Mouse (Mus musculus) hindbrain, embryonic 16.5 days (tissue): ENCODE measurements around the gene Gm5426. TPM values are rescaled to one million over a fixed set of nuclear protein-coding genes. Genes with fewer than 3 reads are reported as not detected.
"Not testable (repeated sequence)": the region's sequence is repeated elsewhere in the genome, so short reads cannot be mapped to it uniquely, and the experiment has no call there.

Experiments
- ATAC-seq: fragments of 200-750 bp; cut with Nextera tagmentation; 2 replicates; pipeline ENCODE4 v1.8.0; 2017; ENCODE audit warnings: moderate TSS enrichment, moderate library complexity
- H3K27ac ChIP-seq: fragments of 300-500 bp; sonication (generic); 2 replicates; pipeline ENCODE4 v1.5.1; 2014; ENCODE audit warnings: low read depth, mild to moderate bottlenecking, control low read depth, low read length, moderate library complexity
- H3K27me3 ChIP-seq: fragments of 300-500 bp; sonication (generic); replicated peaks from 2 replicates; pipeline ENCODE4 v1.6.1; 2014; ENCODE audit warnings: low read length; ENCODE audit not compliant: control insufficient read depth, insufficient read depth
- H3K36me3 ChIP-seq: fragments of 300-500 bp; sonication (generic); 2 replicates; pipeline ENCODE4 v1.6.1; 2014; ENCODE audit warnings: mild to moderate bottlenecking, low read length, moderate library complexity, mixed read lengths; ENCODE audit not compliant: control insufficient read depth, insufficient read depth
- H3K4me1 ChIP-seq: fragments of 300-500 bp; sonication (generic); 2 replicates; pipeline ENCODE4 v1.6.1; 2014; ENCODE audit warnings: low read depth, low read length; ENCODE audit not compliant: control insufficient read depth, insufficient read depth
- H3K4me2 ChIP-seq: fragments of 300-500 bp; sonication (generic); 2 replicates; pipeline ENCODE4 v1.6.1; 2014; ENCODE audit warnings: mild to moderate bottlenecking, low read length, control low read depth, moderate library complexity
- H3K4me3 ChIP-seq: fragments of 300-500 bp; sonication (generic); 2 replicates; pipeline ENCODE4 v1.5.1; 2014; ENCODE audit warnings: mild to moderate bottlenecking, low read length, control low read depth, moderate library complexity
- H3K9ac ChIP-seq: fragments of 300-500 bp; sonication (generic); 2 replicates; pipeline ENCODE4 v1.6.1; 2014; ENCODE audit warnings: low read depth, mild to moderate bottlenecking, control low read depth, low read length, moderate library complexity
- H3K9me3 ChIP-seq: fragments of 300-500 bp; sonication (generic); 2 replicates; pipeline ENCODE4 v1.6.1; 2014; ENCODE audit warnings: mild to moderate bottlenecking, low read length, moderate library complexity; ENCODE audit not compliant: control insufficient read depth
- WGBS: fragments of 180-500 bp; shearing (Covaris S2); extraction: QIAGEN DNeasy Blood & Tissue Kit; methylation state at CpG from one replicate; pipeline ENCODE4 v1.1.7; 2014; 5-methylcytosine and 5-hydroxymethylcytosine counted together
- polyA plus RNA-seq: library from polyadenylated mRNA; unstranded; fragments of >200 nt; fragmentation: Nextera tagmentation; extraction: Ambion mirVana; gene quantifications from 2 replicates; pipeline ENCODE4 v1.2.1, GENCODE M21; 2015

Gene Gm5426
- polyA plus RNA-seq, 1 experiment from 2014 or later = not detected

DNA sequence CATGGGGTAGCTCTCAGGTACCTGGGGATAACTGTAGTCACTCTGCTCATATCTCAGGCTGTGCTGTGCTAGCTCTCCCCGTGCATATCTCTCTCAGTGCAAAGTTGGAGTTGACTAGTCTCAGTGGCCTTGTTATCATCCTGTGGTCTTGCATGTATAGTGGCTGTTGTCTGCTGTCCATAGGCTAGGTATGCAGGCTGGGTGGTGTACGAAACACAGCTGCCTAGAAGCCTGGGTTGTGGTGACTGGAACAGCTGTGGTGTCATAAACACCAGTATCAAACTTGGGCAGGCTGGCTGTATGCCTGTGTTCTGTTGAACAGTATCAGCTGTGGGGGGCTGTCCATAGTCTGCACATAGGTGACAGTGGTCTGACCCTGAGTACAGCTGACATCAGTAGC is 7.2 kb upstream of the Gm5426 start:
- H3K9ac ChIP-seq = no peak overlapping the region
- H3K4me1 ChIP-seq = no peaks in the 10 kb centered on the region
- WGBS = 95% methylated on average over 2 of the region's 2 CpGs
- no peak overlapping the region for H3K4me2 ChIP-seq
- no peaks in the 10 kb centered on the region for H3K9me3 ChIP-seq
- no peak for ATAC-seq
- H3K36me3 ChIP-seq = no peaks in the 10 kb centered on the region
- no peak overlapping the region for H3K27ac ChIP-seq
- H3K27me3 ChIP-seq = no peaks in the 10 kb centered on the region
- no peak overlapping the region for H3K4me3 ChIP-seq

DNA sequence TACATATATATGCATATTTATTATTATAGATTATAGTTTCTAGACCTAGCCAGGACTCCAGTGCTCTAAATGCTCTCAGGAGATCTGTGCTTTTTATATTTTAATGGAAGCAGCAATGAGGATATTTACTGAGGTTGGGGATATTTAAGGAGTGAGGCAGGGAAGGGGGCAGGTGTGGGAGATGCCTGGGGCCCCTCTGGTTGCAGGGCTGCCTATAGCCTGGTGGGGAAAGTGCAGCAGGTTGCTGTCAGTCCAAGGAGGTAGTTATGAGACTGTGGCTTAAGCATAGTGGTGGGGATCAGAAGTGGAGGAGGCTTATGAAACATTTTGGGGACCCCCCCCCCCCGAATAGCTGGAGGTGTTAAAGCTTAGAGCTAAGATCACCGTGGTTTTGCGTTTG is 6.0 kb upstream of the Gm5426 start:
- H3K9ac ChIP-seq = no peak overlapping the region
- no peak for ATAC-seq
- H3K27me3 ChIP-seq = no peaks in the 10 kb centered on the region
- no peaks in the 10 kb centered on the region for H3K36me3 ChIP-seq
- no peak overlapping the region for H3K4me3 ChIP-seq
- H3K27ac ChIP-seq = no peak overlapping the region
- H3K4me1 ChIP-seq = no peaks in the 10 kb centered on the region
- WGBS = 80% methylated on average over 3 of the region's 3 CpGs
- no peaks in the 10 kb centered on the region for H3K9me3 ChIP-seq
- H3K4me2 ChIP-seq = no peak overlapping the region

DNA sequence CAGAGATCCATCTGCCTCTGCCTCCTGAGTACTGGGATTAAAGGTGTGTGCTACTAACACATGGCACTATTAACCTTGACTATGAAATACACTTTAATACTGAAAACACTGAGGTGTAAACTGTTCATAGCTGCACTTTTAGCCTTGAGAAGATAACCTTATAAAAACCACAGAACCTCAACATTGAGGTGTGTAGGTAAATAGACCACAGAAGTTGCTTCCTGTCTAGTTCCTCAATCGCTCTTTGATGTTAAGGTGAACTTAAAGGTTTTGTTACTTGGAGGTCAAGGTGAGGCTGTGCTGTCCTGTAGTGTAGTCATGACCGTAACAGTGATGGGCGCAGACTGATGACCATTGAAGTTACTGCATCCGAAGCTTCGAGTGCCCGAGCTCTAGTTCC is 5.3 kb upstream of the Gm5426 start:
- Histone ChIP-seq H3K9me3 (no peaks in the 10 kb centered on the region), H3K4me2 (no peak overlapping the region), H3K36me3 (no peaks in the 10 kb centered on the region), H3K4me1 (no peaks in the 10 kb centered on the region), H3K27ac (no peak overlapping the region), H3K4me3 (no peak overlapping the region), H3K9ac (no peak overlapping the region), H3K27me3 (no peaks in the 10 kb centered on the region)
- 98% methylated on average over 6 of the region's 6 CpGs for WGBS
- ATAC-seq = no peak

DNA sequence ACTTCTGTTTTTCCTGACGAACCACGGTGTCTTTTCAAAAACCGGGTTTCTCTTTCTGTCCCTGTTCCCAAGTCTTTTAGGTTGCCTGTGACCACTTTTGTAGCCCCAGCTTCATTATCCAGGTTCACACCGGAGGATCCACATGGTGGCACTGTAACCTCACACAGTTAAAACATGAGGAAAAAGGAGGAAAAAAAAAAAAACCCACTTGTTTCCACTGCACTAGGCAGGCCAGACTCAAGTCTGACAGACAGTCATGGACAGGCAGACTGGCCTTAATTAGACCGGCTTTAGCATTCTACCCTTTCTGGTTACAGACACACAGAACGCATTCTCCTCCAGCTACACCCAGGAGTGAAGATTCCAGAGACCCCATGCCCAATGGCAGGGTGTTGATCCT is 4.2 kb upstream of the Gm5426 start:
- H3K4me1 ChIP-seq = no peaks in the 10 kb centered on the region
- no peak overlapping the region for H3K4me3 ChIP-seq
- H3K27ac ChIP-seq = no peak overlapping the region
- H3K36me3 ChIP-seq = no peaks in the 10 kb centered on the region
- H3K4me2 ChIP-seq = no peak overlapping the region
- no peaks in the 10 kb centered on the region for H3K27me3 ChIP-seq
- no peaks in the 10 kb centered on the region for H3K9me3 ChIP-seq
- peak; percentile 78 for ATAC-seq
- 39% methylated on average over 6 of the region's 6 CpGs for WGBS
- no peak overlapping the region for H3K9ac ChIP-seq

DNA sequence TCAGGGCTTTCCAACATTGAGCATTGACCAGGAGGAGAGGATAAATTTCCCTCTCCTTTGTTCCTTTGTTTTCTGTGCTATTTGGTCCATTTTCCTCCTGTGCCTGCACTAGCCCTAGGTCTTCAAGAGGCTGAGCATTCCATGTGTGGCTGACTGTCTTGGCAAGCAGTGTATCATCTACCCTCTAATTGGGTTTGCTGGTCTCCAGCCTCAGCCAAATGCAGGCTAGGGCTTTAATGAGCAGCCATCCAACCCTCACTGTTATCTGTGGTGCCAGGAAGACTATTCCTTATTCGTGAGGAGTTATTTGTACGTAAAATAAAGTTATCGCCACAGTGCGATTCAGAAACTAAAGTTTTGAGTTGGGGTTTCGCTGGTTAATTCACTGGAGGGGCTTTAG is 2.2 kb downstream of the Gm5426 start:
- Histone ChIP-seq H3K36me3 (no peaks in the 10 kb centered on the region), H3K4me2 (no peak overlapping the region), H3K4me3 (no peak overlapping the region), H3K27me3 (no peaks in the 10 kb centered on the region), H3K9ac (no peak overlapping the region), H3K9me3 (no peaks in the 10 kb centered on the region), H3K27ac (no peak overlapping the region), H3K4me1 (no peaks in the 10 kb centered on the region)
- WGBS = 92% methylated on average over 5 of the region's 5 CpGs
- ATAC-seq = no peak

DNA sequence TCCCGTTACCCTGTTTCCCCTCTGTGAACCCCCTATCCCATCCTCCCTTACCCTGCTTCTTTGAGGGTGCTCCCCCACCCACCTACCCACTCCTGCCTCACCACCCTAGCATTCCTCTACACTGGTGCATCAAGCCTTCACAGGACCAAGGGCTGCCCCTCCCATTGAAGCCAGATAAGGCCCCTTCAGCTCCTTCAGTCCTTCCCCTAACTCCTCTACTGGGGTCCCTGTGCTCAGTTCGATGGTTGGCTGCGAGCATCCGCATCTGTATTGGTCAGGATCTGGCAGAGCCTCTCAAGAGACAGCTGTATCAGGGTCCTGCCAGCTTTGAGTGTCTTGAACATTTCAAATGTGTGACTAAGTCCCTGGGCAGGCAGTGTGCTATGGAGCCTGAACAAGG is 2.9 kb downstream of the Gm5426 start:
- not testable (repeated sequence) for H3K4me2 ChIP-seq, H3K4me1 ChIP-seq, ATAC-seq, H3K9ac ChIP-seq, H3K4me3 ChIP-seq, H3K27ac ChIP-seq, H3K27me3 ChIP-seq, H3K9me3 ChIP-seq, H3K36me3 ChIP-seq
- 91% methylated on average over 4 of the region's 4 CpGs for WGBS

DNA sequence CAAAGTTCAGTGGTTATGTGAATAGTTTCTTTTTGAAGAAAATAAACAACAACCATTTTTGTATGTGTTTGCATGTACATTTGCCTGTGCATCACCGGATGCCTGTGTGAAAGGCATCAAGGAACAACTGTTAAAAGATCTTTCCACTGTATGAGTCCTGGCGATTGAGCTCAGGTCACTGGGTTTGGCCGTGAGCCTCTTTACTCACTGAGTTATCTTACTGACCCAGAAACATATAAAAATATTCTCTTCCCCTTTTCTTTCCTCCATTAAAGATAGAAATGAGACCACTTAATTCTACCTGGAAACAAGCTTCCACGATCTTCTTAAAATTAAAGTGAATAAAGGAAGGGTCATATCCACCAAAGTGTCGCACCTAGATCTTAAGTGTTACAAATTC is 10.2 kb downstream of the Gm5426 start:
- H3K4me2 ChIP-seq = no peak overlapping the region
- WGBS = 93% methylated on average over 5 of the region's 5 CpGs
- no peaks in the 10 kb centered on the region for H3K9me3 ChIP-seq
- H3K4me3 ChIP-seq = no peak overlapping the region
- H3K27me3 ChIP-seq = no peaks in the 10 kb centered on the region
- H3K9ac ChIP-seq = no peak overlapping the region
- no peaks in the 10 kb centered on the region for H3K36me3 ChIP-seq
- no peak for ATAC-seq
- H3K27ac ChIP-seq = no peak overlapping the region
- H3K4me1 ChIP-seq = no peaks in the 10 kb centered on the region; the same call in 1 of the 2 replicates

DNA sequence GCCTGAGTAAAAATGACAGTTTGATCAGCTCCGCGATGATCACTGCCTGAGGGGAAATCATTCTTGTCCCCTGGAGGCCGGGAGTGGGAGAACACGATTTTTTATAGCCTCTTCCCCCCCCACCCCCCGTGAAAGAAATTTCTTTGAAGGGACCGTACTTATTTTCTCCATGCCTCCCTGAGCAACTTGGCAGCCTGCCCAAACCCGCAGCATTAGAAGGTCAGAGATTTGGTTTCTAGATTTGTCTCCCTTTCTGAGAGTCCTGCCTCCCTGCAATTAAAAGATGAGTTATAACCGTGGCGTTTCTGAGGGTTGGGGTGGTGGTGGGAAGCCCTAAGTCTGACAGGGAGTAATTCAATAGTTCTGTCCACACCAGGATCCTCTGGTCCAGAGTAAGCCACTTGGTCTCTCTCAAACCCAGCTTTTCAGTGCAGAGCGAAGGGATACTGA is 11.9 kb downstream of the Gm5426 start:
- 20% methylated on average over 10 of the region's 10 CpGs for WGBS
- Histone ChIP-seq H3K4me3 (no peak overlapping the region), H3K4me2 (peak overlapping the region; percentile 38)

DNA sequence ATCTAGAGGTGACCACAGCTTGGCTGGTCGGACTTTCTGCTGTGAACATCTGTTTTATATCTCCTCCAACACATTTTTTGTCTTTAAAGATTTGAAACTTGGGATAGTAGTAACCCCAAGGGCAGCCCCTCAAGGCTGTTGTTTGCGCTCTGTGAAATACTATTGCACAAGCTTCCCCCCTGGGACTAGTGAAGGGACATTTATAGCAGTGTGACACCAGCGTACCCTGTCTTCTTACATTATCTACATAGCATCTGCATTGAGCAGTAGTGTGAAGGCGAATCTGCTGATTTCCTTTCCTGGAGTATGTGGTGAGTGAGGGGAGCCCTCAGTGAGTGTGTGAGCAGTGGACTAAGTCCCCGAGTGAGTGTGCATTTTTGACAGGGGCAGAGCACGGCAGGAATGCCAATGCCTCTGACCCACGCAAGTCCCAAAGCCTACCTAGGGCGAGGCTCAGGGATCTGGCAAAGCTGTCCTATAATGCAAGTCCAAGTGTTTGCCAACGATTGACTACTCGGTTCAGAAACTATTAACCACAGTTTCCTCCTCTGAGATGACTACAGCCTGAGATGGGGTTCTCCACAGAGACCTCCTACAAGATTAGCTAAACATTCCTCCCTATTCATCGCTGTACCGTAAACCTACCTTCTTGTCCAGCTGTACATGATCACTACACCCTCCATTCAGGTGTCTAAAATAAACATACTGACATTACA is 14.2 kb downstream of the Gm5426 start:
- Histone ChIP-seq H3K4me3 (no peak overlapping the region), H3K4me2 (no peak overlapping the region), H3K36me3 (no peaks in the 10 kb centered on the region), H3K4me1 (no peaks in the 10 kb centered on the region; the same call in 1 of the 2 replicates), H3K27ac (no peak overlapping the region), H3K9ac (no peak overlapping the region), H3K9me3 (no peaks in the 10 kb centered on the region), H3K27me3 (no peaks in the 10 kb centered on the region)
- no peak for ATAC-seq
- 92% methylated on average over 12 of the region's 12 CpGs for WGBS

More for the DNA sequence above, 11.9 kb downstream of the Gm5426 start:
- Histone ChIP-seq H3K27me3 (no peaks in the 10 kb centered on the region), H3K9me3 (no peaks in the 10 kb centered on the region), H3K9ac (no peak overlapping the region), H3K4me1 (no peaks in the 10 kb centered on the region; the same call in 1 of the 2 replicates), H3K36me3 (no peaks in the 10 kb centered on the region), H3K27ac (no peak overlapping the region)
- ATAC-seq = peak; percentile 24; the same call in 1 of the 2 replicates
